Mouse (Mus musculus) ES-Bruce4 (cell line): Measurements from ENCODE around the gene Bank1. TPM values are rescaled to one million over a fixed set of nuclear protein-coding genes. Genes with fewer than 3 reads are reported as not detected.

Source experiments
- H3K27ac ChIP-seq: 2 replicates; pipeline ENCODE4 v1.5.1; 2012; ENCODE audit warnings: low read length, inconsistent platforms; ENCODE audit not compliant: insufficient read depth
- H3K27me3 ChIP-seq: 2 replicates; pipeline ENCODE4 v1.6.1; 2012; ENCODE audit warnings: mild to moderate bottlenecking, low read length, inconsistent platforms; ENCODE audit not compliant: control insufficient read depth, poor library complexity, insufficient read depth, severe bottlenecking
- H3K36me3 ChIP-seq: 2 replicates; pipeline ENCODE4 v1.6.1; 2012; ENCODE audit warnings: inconsistent platforms, mild to moderate bottlenecking, low read length, moderate library complexity; ENCODE audit not compliant: control insufficient read depth, poor library complexity, insufficient read depth, severe bottlenecking
- H3K4me1 ChIP-seq: one replicate; pipeline ENCODE4 v1.8.1; 2011; ENCODE audit warnings: low read length; ENCODE audit not compliant: control insufficient read depth, insufficient read depth
- H3K4me3 ChIP-seq: 2 replicates; pipeline ENCODE4 v1.5.1; 2011; ENCODE audit warnings: low read depth, mild to moderate bottlenecking, low read length
- H3K9ac ChIP-seq: 2 replicates; pipeline ENCODE4 v1.6.1; 2012; ENCODE audit warnings: low read depth, mild to moderate bottlenecking, inconsistent platforms; ENCODE audit not compliant: poor library complexity, severe bottlenecking
- H3K9me3 ChIP-seq: replicated peaks from 2 replicates; pipeline ENCODE4 v1.6.1; 2012; ENCODE audit warnings: mild to moderate bottlenecking, low read length, inconsistent platforms; ENCODE audit not compliant: control insufficient read depth, poor library complexity, insufficient read depth, severe bottlenecking
- CTCF ChIP-seq: IDR thresholded peaks from one replicate; pipeline ENCODE4 v1.8.1; 2011; ENCODE audit warnings: low read depth, low read length
- EP300 ChIP-seq: IDR thresholded peaks from 2 replicates; pipeline ENCODE4 v1.6.1; 2011; ENCODE audit warnings: low read depth, low read length; ENCODE audit not compliant: insufficient read depth
- POLR2A ChIP-seq: IDR thresholded peaks from one replicate; pipeline ENCODE4 v1.8.1; 2011; ENCODE audit warnings: low read length; ENCODE audit not compliant: insufficient read depth
- polyA plus RNA-seq: library from polyadenylated mRNA; stranded (reverse); fragments of >200 nt; gene quantifications from 2 replicates; pipeline ENCODE4 v1.2.4, GENCODE M21; 2011; ENCODE audit warnings: low read depth; ENCODE audit not compliant: missing spikeins, insufficient read depth, insufficient read length

Bank1 gene
- polyA plus RNA-seq, 1 experiment = not detected

- no peaks in the 10 kb centered on the region for H3K36me3 ChIP-seq
- no peak for TF ChIP-seq EP300
- TF ChIP-seq POLR2A = no peak
- no peak for TF ChIP-seq CTCF
- H3K9me3 ChIP-seq = no peaks in the 10 kb centered on the region
Observed at GRCm38 (mm10) chr3:136165167-136166032, 160.5 kb downstream of the Bank1 start.

DNA sequence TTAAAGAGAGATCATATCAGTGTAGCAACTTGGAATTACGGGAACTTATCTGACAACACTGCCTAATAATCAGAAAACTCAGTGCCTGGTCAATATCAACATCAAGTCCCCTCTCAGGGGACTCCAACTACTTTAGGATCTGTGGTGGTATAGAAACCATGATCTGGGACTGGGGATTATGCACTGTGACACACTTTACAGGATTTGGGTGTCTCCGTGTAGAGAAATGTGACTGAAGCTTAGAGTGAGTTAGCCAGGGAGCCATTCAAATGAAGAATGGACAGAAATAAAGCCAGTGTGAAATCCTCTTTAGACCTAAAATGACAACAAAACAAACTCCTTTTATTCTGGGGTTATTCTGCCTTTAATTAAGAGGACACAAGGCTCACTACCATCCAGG, 167.8 kb downstream of the Bank1 start:
- Histone ChIP-seq H3K4me1 (no peaks in the 10 kb centered on the region), H3K9ac (no peak overlapping the region), H3K4me3 (no peak overlapping the region), H3K36me3 (no peaks in the 10 kb centered on the region), H3K27ac (no peak overlapping the region), H3K9me3 (no peaks in the 10 kb centered on the region), H3K27me3 (no peaks in the 10 kb centered on the region)
- TF ChIP-seq EP300 = no peak
- no peak for TF ChIP-seq POLR2A
- no peak for TF ChIP-seq CTCF

More at GRCm38 (mm10) chr3:136165167-136166032, 160.5 kb downstream of the Bank1 start:
- no peak overlapping the region for H3K4me3 ChIP-seq
- no peaks in the 10 kb centered on the region for H3K27me3 ChIP-seq
- H3K4me1 ChIP-seq = no peaks in the 10 kb centered on the region
- H3K27ac ChIP-seq = no peak overlapping the region
- H3K9ac ChIP-seq = no peak overlapping the region

GRCm38 (mm10) chr3:136155555-136155954, 170.3 kb downstream of the Bank1 start:
- Histone ChIP-seq H3K4me1 (no peaks in the 10 kb centered on the region), H3K27ac (no peak overlapping the region), H3K4me3 (no peak overlapping the region), H3K27me3 (no peaks in the 10 kb centered on the region), H3K9ac (no peak overlapping the region), H3K9me3 (no peaks in the 10 kb centered on the region), H3K36me3 (no peaks in the 10 kb centered on the region)
- TF ChIP-seq EP300 (no peak), POLR2A (no peak), CTCF (no peak)

DNA sequence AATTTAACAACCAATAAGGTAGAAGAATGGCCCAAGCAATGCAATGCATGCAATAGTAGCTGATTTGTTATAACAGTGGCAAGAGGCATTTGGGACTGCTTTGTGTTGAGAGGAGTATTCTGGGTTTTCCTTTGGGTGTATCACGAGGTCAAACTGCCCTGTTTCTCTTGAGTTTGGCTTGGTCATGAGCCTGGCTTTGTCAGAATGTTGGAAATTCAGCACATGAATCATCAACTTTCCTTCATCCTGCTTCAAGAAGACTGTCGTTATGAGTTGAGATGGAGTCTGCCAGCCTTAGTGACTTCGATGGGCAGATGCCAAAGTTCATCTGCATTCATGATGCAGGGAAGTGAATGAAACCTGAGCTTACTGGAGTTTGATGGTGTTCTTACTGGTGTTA, 175.0 kb downstream of the Bank1 start:
- Histone ChIP-seq H3K9me3 (no peaks in the 10 kb centered on the region), H3K27me3 (no peaks in the 10 kb centered on the region), H3K36me3 (no peaks in the 10 kb centered on the region), H3K9ac (no peak overlapping the region), H3K27ac (no peak overlapping the region), H3K4me1 (no peaks in the 10 kb centered on the region), H3K4me3 (no peak overlapping the region)
- no peak for TF ChIP-seq CTCF
- no peak for TF ChIP-seq POLR2A
- no peak for TF ChIP-seq EP300

DNA sequence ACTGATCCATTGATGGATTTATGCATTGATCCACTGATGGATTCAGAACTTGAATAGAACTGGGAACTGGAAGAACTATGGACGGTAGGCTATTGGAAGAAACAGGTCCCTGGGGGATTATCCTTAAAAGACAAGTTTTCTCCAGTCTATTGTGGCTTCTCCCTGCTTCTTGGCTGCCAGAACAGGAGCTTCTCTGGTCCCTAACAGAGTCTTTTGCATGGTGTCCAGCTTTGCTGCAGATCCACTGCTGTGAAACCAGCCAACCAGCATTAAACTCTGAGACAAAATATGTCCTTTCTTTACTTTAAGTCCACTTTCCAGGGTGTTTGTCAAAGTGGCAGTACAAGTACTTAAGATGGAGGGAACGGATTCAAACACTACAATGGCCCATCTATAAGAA, 178.7 kb downstream of the Bank1 start:
- H3K27ac ChIP-seq = no peak overlapping the region
- no peak for TF ChIP-seq POLR2A
- no peak for TF ChIP-seq EP300
- no peak for TF ChIP-seq CTCF
- no peak overlapping the region for H3K4me3 ChIP-seq
- H3K36me3 ChIP-seq = no peaks in the 10 kb centered on the region
- H3K9me3 ChIP-seq = no peaks in the 10 kb centered on the region
- H3K9ac ChIP-seq = no peak overlapping the region
- no peaks in the 10 kb centered on the region for H3K4me1 ChIP-seq
- H3K27me3 ChIP-seq = no peaks in the 10 kb centered on the region

DNA sequence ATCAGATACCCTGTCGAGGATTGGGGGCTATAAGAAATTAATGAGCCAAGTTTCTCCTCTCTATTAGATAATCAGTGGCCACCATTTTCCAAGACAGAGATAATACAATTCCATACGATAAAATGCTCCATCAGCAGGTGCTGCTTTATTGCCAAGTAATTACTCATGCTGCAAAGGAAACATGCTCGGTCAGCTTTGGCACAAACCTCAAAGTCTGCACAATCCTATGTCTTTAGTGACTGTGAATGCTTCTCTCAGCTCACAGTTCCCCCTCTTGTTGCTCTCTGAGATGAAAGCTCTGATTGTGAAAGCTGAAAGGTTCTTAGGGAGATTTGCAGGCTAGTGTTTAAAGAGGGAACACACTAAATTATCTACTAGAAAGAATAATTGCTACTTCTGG, 193.9 kb downstream of the Bank1 start:
- no peak overlapping the region for H3K27ac ChIP-seq
- no peaks in the 10 kb centered on the region for H3K4me1 ChIP-seq
- H3K27me3 ChIP-seq = no peaks in the 10 kb centered on the region
- no peaks in the 10 kb centered on the region for H3K9me3 ChIP-seq
- no peak overlapping the region for H3K4me3 ChIP-seq
- H3K36me3 ChIP-seq = no peaks in the 10 kb centered on the region
- H3K9ac ChIP-seq = no peak overlapping the region
- no peak for TF ChIP-seq POLR2A
- no peak for TF ChIP-seq EP300
- TF ChIP-seq CTCF = no peak
